Mouse (Mus musculus) MN1 (cell line): ENCODE data around the gene Olfr368.

Experiments used
- DNase-seq: peaks from one replicate; pipeline ENCODE4 v3.0.0-alpha.2; 2016; ENCODE audit warnings: low spot score

The Olfr368 gene

DNA sequence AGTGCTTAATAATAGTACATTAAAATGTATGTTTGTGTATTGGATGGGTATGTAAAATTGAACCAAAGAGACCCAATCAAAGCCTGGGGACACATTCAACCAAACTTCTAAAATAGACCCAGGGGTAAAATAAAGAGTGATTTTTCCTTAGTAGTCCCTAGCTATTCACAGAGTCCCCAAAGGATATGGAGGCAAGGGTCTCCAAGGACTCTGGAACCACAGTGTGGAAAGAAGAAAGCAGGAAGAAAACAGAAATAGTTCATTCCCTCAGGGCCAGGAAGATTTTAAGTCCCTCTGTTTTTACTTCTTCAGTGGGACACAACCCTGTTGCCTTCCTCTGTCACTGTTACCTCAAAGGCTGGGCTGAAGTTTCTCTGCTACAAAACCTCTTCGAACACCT is at the start of gene Olfr368:
Olfr368 (plus strand) TSS at position 301 of the 400 bp plus-strand sequence.
- no peak for DNase-seq

- DNase-seq: no peak
These were observed 7.0 kb downstream of the Olfr368 start for GRCm38 (mm10) chr2:37333321-37333720.

DNA sequence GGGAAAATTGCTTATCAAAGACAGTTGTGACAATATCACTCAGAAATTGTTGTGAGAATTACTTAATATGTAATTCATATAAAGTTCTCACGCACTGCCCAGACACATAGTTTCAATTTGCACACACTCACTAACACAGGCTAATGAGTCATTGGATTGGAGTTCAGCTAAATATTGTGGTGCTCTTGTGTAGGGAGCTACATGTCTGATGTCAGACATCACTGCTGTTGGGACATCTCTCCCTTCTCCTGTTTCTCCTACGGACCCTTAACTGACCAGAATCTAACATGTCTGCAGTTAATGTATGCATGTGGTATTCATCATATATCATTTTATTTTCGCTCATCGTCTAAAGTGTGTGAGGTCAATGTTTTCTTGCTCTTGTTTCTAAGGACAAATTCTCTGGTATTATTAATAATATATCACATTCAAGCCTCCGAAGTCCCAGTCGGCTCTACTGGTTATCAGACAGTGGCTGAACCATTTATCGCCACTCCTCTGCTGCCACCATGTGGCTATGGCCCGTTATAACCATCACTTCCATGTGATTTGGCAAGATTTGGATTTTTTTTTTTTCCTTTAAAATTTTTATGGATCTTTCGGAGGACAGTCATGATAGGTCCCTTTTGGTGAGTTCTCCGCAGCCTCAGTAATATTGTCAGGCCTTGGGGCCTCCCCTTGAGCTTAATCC is 12.3 kb downstream of the Olfr368 start:
- peak; percentile 65 for DNase-seq

- peak; percentile 19 for DNase-seq
These were observed 25.4 kb downstream of the Olfr368 start for GRCm38 (mm10) chr2:37351671-37352070.

DNA sequence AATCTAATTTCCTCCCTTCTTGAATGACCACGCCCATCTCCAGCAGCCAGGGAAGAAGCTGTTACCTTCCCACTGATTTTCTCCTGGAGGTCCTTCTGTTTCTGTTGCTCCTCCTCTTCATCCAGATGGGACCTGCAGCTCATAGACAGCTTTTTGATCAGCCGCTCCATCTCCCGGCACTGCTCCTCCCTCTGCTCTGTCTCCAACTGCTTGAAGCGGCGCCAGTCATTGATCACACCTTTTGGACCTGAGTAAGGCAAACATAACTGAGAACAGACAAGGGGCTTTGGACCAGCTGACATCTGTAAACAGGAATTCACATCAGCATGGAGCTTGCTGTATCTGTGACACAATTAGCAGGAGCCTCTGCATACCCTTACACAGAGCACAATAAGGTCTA is 29.3 kb downstream of the Olfr368 start:
- no peak for DNase-seq

GRCm38 (mm10) chr2:37358633-37359540 is 32.6 kb downstream of the Olfr368 start, which contains the start of gene Pdcl:
Gene Pdcl, minus strand, starts transcription at chr2:37359332.
- peak; percentile 93 for DNase-seq

DNA sequence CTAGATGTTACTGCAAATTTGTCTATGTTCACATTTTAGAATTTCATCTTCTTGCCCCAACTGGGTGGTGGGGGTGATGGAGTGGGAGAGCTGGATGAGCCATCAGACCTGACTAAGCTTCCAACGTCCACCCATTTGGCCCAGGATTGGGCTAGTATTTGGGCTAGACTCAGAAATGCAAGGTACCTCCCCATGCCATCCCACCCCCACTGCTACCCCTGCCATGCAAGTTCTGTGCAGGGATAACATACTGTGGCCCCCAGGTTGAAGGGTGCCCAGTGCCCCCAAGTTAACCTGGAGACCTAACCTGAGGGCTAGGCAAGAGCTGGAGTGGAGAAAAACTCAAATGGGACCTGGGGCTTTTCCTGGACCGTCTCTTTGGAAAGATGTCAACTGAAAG is 33.6 kb downstream of the Olfr368 start:
- no peak for DNase-seq

- DNase-seq: no peak
These were observed 44.3 kb downstream of the Olfr368 start for GRCm38 (mm10) chr2:37370651-37371050.

DNA sequence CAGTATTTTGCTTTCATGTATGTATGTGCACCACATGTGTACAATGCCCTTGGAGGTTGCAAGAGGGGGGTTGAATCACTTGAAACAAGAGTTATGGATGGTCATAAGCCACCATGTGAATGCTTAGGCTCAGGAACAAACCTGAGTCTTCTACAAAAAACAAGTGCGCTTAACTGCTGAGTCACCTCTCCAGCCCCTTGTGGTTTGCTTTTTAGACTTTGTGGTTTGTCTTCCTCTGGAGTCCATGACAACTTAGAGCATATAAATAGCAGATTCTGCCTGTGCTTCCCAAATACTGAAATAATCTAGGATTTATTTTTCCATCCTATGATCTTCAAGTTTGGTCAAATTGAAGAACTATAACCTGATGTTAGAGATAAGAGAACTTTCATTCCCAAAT is 49.7 kb downstream of the Olfr368 start:
- peak; percentile 21 for DNase-seq

GRCm38 (mm10) chr2:37380189-37380588 is 53.9 kb downstream of the Olfr368 start:
- peak; percentile 69 for DNase-seq
